Mouse (Mus musculus) urinary bladder, adult 2 months (tissue): Measurements from ENCODE around the gene Olfr134. TPM values are rescaled to one million over a fixed set of nuclear protein-coding genes. Genes with fewer than 3 reads are reported as not detected.
"Not testable (repeated sequence)": the region's sequence is repeated elsewhere in the genome, so short reads cannot be mapped to it uniquely, and the experiment has no call there.

Experiments used
- DNase-seq: peaks from one replicate; pipeline ENCODE4 v3.0.0; 2022; ENCODE audit warnings: low spot score
- polyA plus RNA-seq: library from polyadenylated mRNA; depleted of rRNA; stranded (reverse); fragments of >200 nt; gene quantifications from 2 replicates; pipeline ENCODE4 v1.2.3, GENCODE M21; 2012; rRNA removed

Gene Olfr134
- not detected in 2 replicates for polyA plus RNA-seq

DNA sequence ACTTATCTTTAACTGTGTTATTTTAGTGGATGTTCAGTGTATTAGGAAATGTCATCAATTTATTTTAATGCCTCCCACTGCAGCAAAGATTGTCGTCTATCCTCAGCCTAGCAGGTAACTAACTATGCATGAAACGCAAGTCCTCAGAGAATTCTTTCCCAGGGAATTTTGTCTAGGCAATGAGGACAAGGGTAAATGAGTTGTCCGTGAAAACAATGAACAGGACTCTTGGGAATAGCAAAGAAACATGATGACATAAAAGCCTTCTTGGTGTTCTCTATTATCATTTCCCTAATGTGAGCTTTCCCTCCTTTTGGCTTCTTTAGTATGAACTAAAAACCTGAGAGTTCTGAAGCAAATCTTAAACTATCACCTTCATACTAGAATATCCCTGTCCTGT, at the start of gene Olfr134:
TSS of gene Olfr134 (plus strand) at position 301 of the 400 bp plus-strand sequence.
- no peak for DNase-seq

DNA sequence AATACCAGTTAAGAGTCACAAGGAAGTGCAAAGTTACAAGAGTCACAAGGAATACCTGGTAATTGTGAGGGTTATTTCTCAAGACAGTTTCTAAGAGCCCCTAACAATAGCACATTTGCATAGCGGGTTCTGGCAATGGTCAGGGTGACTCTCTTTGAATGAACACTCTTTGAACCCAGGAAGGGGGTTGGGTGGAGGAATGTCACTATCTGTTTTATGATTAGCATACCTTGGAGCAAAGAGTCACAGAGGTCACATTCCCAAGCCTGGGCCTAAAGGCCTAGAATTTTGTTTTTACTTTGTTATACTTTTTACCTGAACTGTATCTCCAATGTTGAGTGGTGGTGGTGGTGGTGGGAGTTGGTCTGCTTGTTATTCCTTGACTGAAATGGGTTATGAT, 47.0 kb upstream of the Olfr134 start:
- not testable (repeated sequence) for DNase-seq

DNA sequence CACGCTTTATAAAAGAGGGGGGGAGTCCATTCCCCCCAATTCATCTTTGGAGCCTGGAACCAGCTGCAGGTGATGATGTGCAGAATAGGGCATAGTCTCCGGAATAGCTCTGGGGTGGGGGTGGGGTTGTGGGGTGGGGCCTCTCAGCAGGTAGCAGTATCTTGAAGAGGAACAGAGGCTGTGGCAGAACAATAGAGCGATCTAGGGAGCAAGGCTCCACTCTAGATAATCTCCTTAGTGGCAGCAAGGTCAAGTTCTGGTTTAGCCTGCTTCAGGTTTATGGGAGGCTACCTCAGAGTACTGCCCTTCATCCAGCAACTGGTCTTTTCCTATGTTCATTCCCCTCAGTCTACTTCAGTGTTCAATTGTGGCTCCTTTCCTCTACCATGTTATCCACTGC, 45.8 kb upstream of the Olfr134 start:
- not testable (repeated sequence) for DNase-seq

DNA sequence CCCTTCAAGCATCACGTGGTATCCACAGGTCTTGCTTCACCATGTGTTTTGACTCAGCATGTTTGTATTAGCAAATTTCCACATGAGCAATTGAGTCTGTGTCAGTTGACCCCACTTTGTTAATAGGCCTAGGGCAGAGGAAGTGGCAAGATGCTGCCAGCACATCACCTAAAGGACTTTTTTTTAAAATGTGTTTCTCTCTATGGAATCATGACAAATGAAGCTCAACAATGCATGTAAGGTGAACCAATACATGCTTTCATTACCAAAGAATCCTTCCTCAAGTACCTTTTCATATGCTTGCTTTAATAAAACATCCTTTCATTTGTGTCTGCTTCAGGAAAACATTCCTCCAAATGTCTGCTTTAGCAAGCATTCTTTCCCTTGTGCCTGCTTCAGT, 36.8 kb upstream of the Olfr134 start, which contains the start of gene Olfr132:
TSS of gene Olfr132 (minus strand) at position 101 of the 400 bp plus-strand sequence.
- no peak for DNase-seq

DNA sequence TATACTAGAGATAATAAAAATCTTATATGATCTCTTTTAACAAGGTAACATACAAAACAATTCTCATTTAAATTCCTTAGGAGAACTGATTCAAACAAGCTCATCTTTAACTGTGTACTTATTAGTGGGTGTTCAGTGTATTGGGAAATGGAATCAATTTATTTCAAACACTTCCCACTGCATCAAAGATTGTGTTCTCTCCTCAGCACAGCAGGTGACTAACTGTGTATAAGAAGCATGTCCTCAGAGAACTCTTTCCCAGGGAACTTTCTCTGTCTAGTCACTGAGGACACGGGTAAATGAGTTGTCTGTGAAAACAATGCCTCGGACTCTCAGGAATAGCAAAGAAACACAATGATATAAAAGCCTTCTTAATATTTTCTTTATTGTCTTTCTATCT, 26.2 kb upstream of the Olfr134 start, which contains the start of gene Olfr133:
TSS of gene Olfr133 (plus strand) at position 301 of the 400 bp plus-strand sequence.
- no peak for DNase-seq

DNA sequence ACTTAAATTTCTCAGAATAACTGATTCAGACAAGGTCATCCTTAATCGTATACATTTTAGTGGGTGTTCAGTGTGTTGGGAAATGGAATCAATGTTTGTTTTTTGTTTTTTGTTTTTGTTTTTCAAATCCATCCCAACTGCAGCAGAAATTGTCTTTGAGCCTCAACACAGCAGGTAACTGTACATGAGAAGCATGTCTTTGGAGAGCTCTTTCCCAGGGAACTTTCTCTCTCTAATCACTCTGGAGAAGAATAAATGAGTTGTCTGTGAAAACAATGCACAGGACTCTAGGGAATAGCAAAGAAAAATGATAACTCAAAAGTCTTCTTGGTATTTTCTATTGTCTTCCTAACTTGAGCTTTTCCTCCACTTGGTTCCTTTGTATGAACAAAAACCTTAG, 32.8 kb downstream of the Olfr134 start, which contains the start of gene Olfr135:
TSS of gene Olfr135 (plus strand) at position 301 of the 400 bp plus-strand sequence.
- no peak for DNase-seq

Other genes with a start within 250 kb of the Olfr134 start
- not detected in 2 replicates for gene Olfr761, start 218.3 kb upstream of the Olfr134 start, polyA plus RNA-seq
- not detected in 2 replicates for gene Olfr129, start 111.3 kb upstream of the Olfr134 start, polyA plus RNA-seq
- gene Olfr130, start 107.5 kb upstream of the Olfr134 start, polyA plus RNA-seq = not detected in 2 replicates
- not detected in 2 replicates for gene Olfr131, start 82.7 kb upstream of the Olfr134 start, polyA plus RNA-seq
- gene Olfr132, start 36.9 kb upstream of the Olfr134 start, polyA plus RNA-seq = not detected in 2 replicates
- not detected in 2 replicates for gene Olfr133, start 26.1 kb upstream of the Olfr134 start, polyA plus RNA-seq
- gene Olfr135, start 32.9 kb downstream of the Olfr134 start, polyA plus RNA-seq = not detected in 2 replicates
- not detected in 2 replicates for gene Olfr138, start 89.6 kb downstream of the Olfr134 start, polyA plus RNA-seq
- not detected in 2 replicates for gene Olfr137, start 136.2 kb downstream of the Olfr134 start, polyA plus RNA-seq
- gene Olfr136, start 158.4 kb downstream of the Olfr134 start, polyA plus RNA-seq = not detected in 2 replicates
- gene Esp36, start 248.8 kb downstream of the Olfr134 start, polyA plus RNA-seq = not detected in 2 replicates